Mouse (Mus musculus): Measurements from ENCODE around the gene Krtap19-4. TPM values are rescaled to one million over a fixed set of nuclear protein-coding genes. Genes with fewer than 3 reads are reported as not detected.

The Krtap19-4 gene
- total RNA-seq (2017): not detected in 2 replicates

DNA sequence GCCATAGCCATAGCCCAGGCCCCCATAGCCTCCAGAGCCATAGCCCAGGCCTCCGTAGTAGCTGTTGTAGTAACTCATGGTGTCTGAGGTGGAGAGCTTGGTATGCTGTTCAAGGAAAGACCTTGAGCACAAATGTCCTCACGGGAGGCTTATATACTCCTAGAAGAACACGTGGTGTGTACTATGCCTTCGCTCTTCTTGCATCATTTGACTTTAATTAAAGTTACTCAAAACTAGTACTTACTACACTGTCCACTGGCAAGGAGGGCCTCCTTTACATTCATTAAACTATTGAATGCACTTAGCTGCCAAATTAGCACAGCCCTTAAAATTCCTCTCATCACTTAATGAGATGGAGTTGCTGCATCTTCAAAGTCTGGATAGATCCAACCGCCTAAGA, at the start of gene Krtap19-4:
Gene Krtap19-4 (minus strand): TSS at position 101 of the 400 bp plus-strand sequence.
- no peak for ATAC-seq (replicated peaks in 1 of 2; ENCODE audit: insufficient read depth in 1 of 2, low FRiP score in 2 of 2, low TSS enrichment in 1 of 2, low read depth in 1 of 2, poor library complexity in 2 of 2, severe bottlenecking in 2 of 2)

DNA sequence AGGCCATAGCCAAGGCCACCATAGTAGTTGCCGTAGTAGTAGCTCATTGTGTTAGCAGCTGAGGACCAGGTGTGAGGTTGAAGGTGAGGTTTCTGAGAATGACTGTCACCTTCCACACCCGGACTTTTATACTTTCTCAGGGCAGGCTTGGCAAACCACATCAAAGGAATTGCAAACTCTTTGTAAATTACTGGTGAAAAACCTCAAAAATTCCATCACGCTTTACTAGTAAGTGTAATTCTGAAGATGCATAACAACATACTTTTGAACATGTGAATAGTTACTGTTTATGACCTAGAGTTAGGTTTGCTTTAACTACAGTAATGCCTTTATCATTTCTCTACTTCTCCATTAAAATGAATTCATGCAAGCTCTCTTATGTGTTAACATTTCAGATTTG, 47.3 kb upstream of the Krtap19-4 start, which contains the start of gene Krtap19-9b:
Gene Krtap19-9b (minus strand): TSS at position 101 of the 400 bp plus-strand sequence.
- ATAC-seq (replicated peaks in 1 of 2; ENCODE audit: insufficient read depth in 1 of 2, low FRiP score in 2 of 2, low TSS enrichment in 1 of 2, low read depth in 1 of 2, poor library complexity in 2 of 2, severe bottlenecking in 2 of 2): no peak

DNA sequence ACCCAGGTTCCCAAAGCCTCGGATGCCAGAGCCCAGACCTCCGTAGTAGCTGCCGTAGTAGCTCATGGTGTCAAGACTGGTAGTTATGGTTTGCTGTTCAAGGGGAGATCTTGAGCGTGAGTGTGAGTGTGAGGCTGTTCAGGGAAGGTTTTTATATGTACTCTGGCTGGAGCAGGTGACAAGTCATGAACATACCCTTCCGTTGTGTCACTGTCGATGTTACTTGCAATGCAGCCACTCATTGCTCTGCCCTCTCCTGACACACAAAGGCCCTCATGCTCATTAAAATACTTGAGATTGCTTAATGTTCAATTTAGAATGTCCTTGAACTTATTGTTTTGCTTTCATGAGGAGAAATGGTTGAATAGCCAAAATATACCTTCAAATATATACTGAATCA, 11.5 kb upstream of the Krtap19-4 start, which contains the start of gene Krtap19-5:
Gene Krtap19-5 (minus strand): TSS at position 101 of the 400 bp plus-strand sequence.
- no peak for ATAC-seq (replicated peaks in 1 of 2; ENCODE audit: insufficient read depth in 1 of 2, low FRiP score in 2 of 2, low TSS enrichment in 1 of 2, low read depth in 1 of 2, poor library complexity in 2 of 2, severe bottlenecking in 2 of 2)

DNA sequence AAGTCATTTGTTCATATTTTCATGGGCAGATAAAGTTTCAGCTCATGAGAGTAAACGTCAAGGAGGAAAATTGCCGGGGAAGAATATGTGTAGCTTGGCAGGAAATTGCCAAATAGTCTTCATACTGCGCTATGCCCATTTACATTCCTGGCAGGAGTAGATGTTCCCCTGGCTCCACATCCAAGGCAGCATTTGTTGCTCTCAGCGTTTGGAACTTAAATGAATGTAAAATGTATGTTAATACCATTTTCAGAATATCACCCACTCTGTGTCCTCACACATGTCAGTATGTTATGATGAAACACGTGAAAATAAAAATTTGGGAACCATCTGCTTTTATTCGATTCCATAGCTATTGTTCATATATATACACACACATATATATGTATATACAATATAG, 2.0 kb upstream of the Krtap19-4 start:
- no peak for ATAC-seq (replicated peaks in 1 of 2; ENCODE audit: insufficient read depth in 1 of 2, low FRiP score in 2 of 2, low TSS enrichment in 1 of 2, low read depth in 1 of 2, poor library complexity in 2 of 2, severe bottlenecking in 2 of 2)

GRCm38 (mm10) chr16:88877938-88878337, 7.0 kb downstream of the Krtap19-4 start, which contains the start of gene Krtap19-3:
TSS of gene Krtap19-3 (minus strand) at chr16:88878038.
- ATAC-seq (replicated peaks in 1 of 2; ENCODE audit: insufficient read depth in 1 of 2, low FRiP score in 2 of 2, low TSS enrichment in 1 of 2, low read depth in 1 of 2, poor library complexity in 2 of 2, severe bottlenecking in 2 of 2): no peak

DNA sequence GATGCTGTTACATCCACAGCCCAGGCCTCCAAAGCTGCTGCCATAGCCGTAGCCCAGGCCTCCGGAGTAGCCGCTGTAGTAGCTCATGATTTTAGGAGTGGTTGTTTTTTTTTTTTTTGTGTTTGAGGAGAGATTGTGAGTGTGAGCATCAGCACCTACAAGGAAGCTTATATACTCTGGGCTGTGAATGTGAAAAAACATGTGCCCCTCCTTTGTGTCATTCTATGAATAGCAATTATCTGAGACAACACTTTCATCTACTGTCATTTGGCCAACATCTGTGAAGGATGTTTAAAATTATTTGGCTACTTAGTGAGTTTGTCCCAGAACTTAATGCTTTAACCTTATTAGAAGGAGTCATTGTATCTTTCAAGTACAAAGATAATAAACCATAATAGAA, 10.7 kb downstream of the Krtap19-4 start, which contains the start of gene Krtap19-2:
Gene Krtap19-2 (minus strand): TSS at position 101 of the 400 bp plus-strand sequence.
- ATAC-seq (replicated peaks in 1 of 2; ENCODE audit: insufficient read depth in 1 of 2, low FRiP score in 2 of 2, low TSS enrichment in 1 of 2, low read depth in 1 of 2, poor library complexity in 2 of 2, severe bottlenecking in 2 of 2): no peak

DNA sequence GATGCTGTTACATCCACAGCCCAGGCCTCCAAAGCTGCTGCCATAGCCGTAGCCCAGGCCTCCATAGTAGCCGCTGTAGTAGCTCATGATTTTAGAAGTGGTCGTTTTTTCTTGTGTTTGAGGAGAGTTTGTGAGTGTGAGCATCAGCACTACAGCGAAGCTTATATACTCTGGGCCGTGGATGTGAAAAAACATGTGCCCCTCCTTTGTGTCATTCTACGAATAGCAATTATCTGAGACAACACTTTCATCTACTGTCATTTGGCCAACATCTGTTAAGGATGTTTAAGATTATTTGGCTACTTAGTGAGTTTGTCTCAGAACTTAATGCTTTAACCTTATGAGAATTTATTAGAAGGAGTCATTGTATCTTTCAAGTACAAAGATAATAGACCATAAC, 15.6 kb downstream of the Krtap19-4 start, which contains the start of gene Krtap19-1:
Gene Krtap19-1 (minus strand): TSS at position 101 of the 400 bp plus-strand sequence.
- no peak for ATAC-seq (replicated peaks in 1 of 2; ENCODE audit: insufficient read depth in 1 of 2, low FRiP score in 2 of 2, low TSS enrichment in 1 of 2, low read depth in 1 of 2, poor library complexity in 2 of 2, severe bottlenecking in 2 of 2)

DNA sequence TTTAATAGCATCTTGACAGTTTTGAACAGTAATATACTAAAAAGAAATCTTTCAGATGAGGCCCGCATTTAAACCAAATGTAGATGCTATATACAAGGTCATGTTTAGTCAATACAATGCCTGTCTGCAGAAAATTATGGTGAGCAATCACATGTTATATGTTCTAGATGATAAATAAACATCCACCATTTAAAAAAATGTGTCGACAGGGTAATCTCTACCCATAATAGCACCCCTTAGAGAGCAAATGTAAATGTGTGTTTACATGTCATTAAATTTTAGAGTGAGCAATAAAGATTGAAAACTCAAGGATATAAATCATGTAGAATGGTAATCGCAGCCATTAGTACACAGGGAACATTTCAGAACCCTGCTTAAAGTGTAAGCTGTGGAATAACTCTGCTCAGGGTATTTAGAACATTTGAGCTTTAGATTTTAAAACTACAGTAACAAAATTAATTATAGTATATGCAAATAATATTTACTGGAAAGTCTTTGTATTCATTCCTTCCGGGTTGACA, 19.9 kb downstream of the Krtap19-4 start:
- no peak for ATAC-seq (replicated peaks in 1 of 2; ENCODE audit: insufficient read depth in 1 of 2, low FRiP score in 2 of 2, low TSS enrichment in 1 of 2, low read depth in 1 of 2, poor library complexity in 2 of 2, severe bottlenecking in 2 of 2)

- ATAC-seq (replicated peaks in 1 of 2; ENCODE audit: insufficient read depth in 1 of 2, low FRiP score in 2 of 2, low TSS enrichment in 1 of 2, low read depth in 1 of 2, poor library complexity in 2 of 2, severe bottlenecking in 2 of 2): peak in 1 of 2 experiments; percentile 53; a peak in 2 of 4 replicates
These were observed 33.4 kb downstream of the Krtap19-4 start for GRCm38 (mm10) chr16:88851450-88851849.

DNA sequence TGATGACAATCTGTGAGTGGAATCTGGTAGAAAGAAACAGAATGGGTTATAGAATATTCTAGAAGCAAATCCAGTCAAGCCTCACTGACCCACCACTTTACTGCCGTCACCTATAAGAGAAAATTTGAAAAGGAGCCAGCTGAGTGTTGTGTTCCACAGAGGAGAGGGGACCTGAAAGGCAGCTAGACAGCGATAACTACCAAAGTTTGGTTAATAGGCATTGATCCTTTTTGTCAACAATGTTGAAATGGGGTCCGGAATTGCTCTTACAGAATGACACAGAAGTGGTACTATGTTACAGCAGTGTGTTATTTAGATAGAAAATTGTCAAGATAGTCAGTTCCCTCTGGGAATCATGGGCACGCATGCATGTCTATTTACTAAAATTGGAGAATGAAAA, 36.3 kb downstream of the Krtap19-4 start:
- ATAC-seq (replicated peaks in 1 of 2; ENCODE audit: insufficient read depth in 1 of 2, low FRiP score in 2 of 2, low TSS enrichment in 1 of 2, low read depth in 1 of 2, poor library complexity in 2 of 2, severe bottlenecking in 2 of 2): no peak

DNA sequence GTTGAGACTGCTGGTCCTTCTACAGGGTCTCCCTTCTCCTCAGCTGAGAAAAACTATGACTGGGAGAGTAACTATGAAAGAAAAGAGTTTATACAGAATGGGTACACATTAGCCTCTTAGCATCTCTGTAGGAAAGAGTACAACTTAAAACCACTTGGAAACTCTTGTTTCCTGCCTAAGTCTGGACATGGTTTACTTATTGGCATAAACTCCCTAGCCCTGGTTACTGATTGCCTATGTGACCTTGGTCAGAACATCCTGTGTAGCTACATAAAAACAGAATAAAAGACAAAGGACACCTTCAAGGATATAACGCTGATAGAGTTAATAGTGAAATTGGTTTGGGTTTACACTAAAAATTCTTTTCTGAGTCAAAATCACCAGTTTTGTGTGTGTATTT, 37.5 kb downstream of the Krtap19-4 start:
- ATAC-seq (replicated peaks in 1 of 2; ENCODE audit: insufficient read depth in 1 of 2, low FRiP score in 2 of 2, low TSS enrichment in 1 of 2, low read depth in 1 of 2, poor library complexity in 2 of 2, severe bottlenecking in 2 of 2): no peak

Other genes with a start within 250 kb of the Krtap19-4 start
- not detected in 2 replicates for gene Krtap26-1, start 237.3 kb downstream of the Krtap19-4 start, total RNA-seq (2017)
- gene Krtap27-1, start 213.4 kb downstream of the Krtap19-4 start, total RNA-seq (2017): not detected in 2 replicates
- not detected in 2 replicates for gene 2310061N02Rik, start 177.1 kb downstream of the Krtap19-4 start, total RNA-seq (2017)
- gene Krtap13-1, start 156.2 kb downstream of the Krtap19-4 start, total RNA-seq (2017): not detected in 2 replicates
- gene Krtap13, start 133.5 kb downstream of the Krtap19-4 start, total RNA-seq (2017): not detected in 2 replicates
- gene 2310034C09Rik, start 126.2 kb downstream of the Krtap19-4 start, total RNA-seq (2017): not detected in 2 replicates
- gene 2310057N15Rik, start 110.9 kb downstream of the Krtap19-4 start, total RNA-seq (2017): not detected in 2 replicates
- not detected in 2 replicates for gene Gm5965, start 107.2 kb downstream of the Krtap19-4 start, total RNA-seq (2017)
- not detected in 2 replicates for gene Gm20741, start 72.9 kb downstream of the Krtap19-4 start, total RNA-seq (2017)
- not detected in 2 replicates for gene Krtap15, start 64.9 kb downstream of the Krtap19-4 start, total RNA-seq (2017)
- gene Krtap14, start 58.9 kb downstream of the Krtap19-4 start, total RNA-seq (2017): not detected in 2 replicates
- not detected in 2 replicates for gene Krtap19-1, start 15.7 kb downstream of the Krtap19-4 start, total RNA-seq (2017)
- not detected in 2 replicates for gene Krtap19-2, start 10.8 kb downstream of the Krtap19-4 start, total RNA-seq (2017)
- gene Krtap19-3, start 7.1 kb downstream of the Krtap19-4 start, total RNA-seq (2017): not detected in 2 replicates
- not detected in 2 replicates for gene Krtap19-5, start 11.4 kb upstream of the Krtap19-4 start, total RNA-seq (2017)
- gene Krtap19-9b, start 47.2 kb upstream of the Krtap19-4 start, total RNA-seq (2017): not detected in 2 replicates
- gene Krtap16-3, start 77.8 kb upstream of the Krtap19-4 start, total RNA-seq (2017): not detected in 2 replicates
- gene Krtap22-2, start 125.7 kb upstream of the Krtap19-4 start, total RNA-seq (2017): not detected in 2 replicates
- not detected in 2 replicates for gene Gm10229, start 130.2 kb upstream of the Krtap19-4 start, total RNA-seq (2017)
- not detected in 2 replicates for gene Krtap6-1, start 146.6 kb upstream of the Krtap19-4 start, total RNA-seq (2017)
- gene Gm10228, start 156.4 kb upstream of the Krtap19-4 start, total RNA-seq (2017): not detected in 2 replicates
- gene Krtap6-5, start 162.8 kb upstream of the Krtap19-4 start, total RNA-seq (2017): not detected in 2 replicates
- not detected in 2 replicates for gene 1110025L11Rik, start 178.9 kb upstream of the Krtap19-4 start, total RNA-seq (2017)
- gene Krtap6-3, start 198.9 kb upstream of the Krtap19-4 start, total RNA-seq (2017): not detected in 2 replicates